Mouse (Mus musculus) hindbrain, embryonic 16.5 days (tissue): ENCODE measurements around the gene D11Wsu47e. TPM values are rescaled to one million over a fixed set of nuclear protein-coding genes. Genes with fewer than 3 reads are reported as not detected.

ENCODE experiments used
- ATAC-seq: fragments of 200-750 bp; cut with Nextera tagmentation; 2 replicates; pipeline ENCODE4 v1.8.0; 2017; ENCODE audit warnings: moderate TSS enrichment, moderate library complexity
- H3K27ac ChIP-seq: fragments of 300-500 bp; sonication (generic); 2 replicates; pipeline ENCODE4 v1.5.1; 2014; ENCODE audit warnings: low read depth, mild to moderate bottlenecking, control low read depth, low read length, moderate library complexity
- H3K27me3 ChIP-seq: fragments of 300-500 bp; sonication (generic); replicated peaks from 2 replicates; pipeline ENCODE4 v1.6.1; 2014; ENCODE audit warnings: low read length; ENCODE audit not compliant: control insufficient read depth, insufficient read depth
- H3K36me3 ChIP-seq: fragments of 300-500 bp; sonication (generic); 2 replicates; pipeline ENCODE4 v1.6.1; 2014; ENCODE audit warnings: mild to moderate bottlenecking, low read length, moderate library complexity, mixed read lengths; ENCODE audit not compliant: control insufficient read depth, insufficient read depth
- H3K4me1 ChIP-seq: fragments of 300-500 bp; sonication (generic); 2 replicates; pipeline ENCODE4 v1.6.1; 2014; ENCODE audit warnings: low read depth, low read length; ENCODE audit not compliant: control insufficient read depth, insufficient read depth
- H3K4me2 ChIP-seq: fragments of 300-500 bp; sonication (generic); 2 replicates; pipeline ENCODE4 v1.6.1; 2014; ENCODE audit warnings: mild to moderate bottlenecking, low read length, control low read depth, moderate library complexity
- H3K4me3 ChIP-seq: fragments of 300-500 bp; sonication (generic); 2 replicates; pipeline ENCODE4 v1.5.1; 2014; ENCODE audit warnings: mild to moderate bottlenecking, low read length, control low read depth, moderate library complexity
- H3K9ac ChIP-seq: fragments of 300-500 bp; sonication (generic); 2 replicates; pipeline ENCODE4 v1.6.1; 2014; ENCODE audit warnings: low read depth, mild to moderate bottlenecking, control low read depth, low read length, moderate library complexity
- H3K9me3 ChIP-seq: fragments of 300-500 bp; sonication (generic); 2 replicates; pipeline ENCODE4 v1.6.1; 2014; ENCODE audit warnings: mild to moderate bottlenecking, low read length, moderate library complexity; ENCODE audit not compliant: control insufficient read depth
- WGBS: fragments of 180-500 bp; shearing (Covaris S2); extraction: QIAGEN DNeasy Blood & Tissue Kit; methylation state at CpG from one replicate; pipeline ENCODE4 v1.1.7; 2014; 5-methylcytosine and 5-hydroxymethylcytosine counted together
- polyA plus RNA-seq: library from polyadenylated mRNA; unstranded; fragments of >200 nt; fragmentation: Nextera tagmentation; extraction: Ambion mirVana; gene quantifications from 2 replicates; pipeline ENCODE4 v1.2.1, GENCODE M21; 2015

D11Wsu47e gene
- polyA plus RNA-seq, 1 experiment from 2014 or later: 22.9 TPM

DNA sequence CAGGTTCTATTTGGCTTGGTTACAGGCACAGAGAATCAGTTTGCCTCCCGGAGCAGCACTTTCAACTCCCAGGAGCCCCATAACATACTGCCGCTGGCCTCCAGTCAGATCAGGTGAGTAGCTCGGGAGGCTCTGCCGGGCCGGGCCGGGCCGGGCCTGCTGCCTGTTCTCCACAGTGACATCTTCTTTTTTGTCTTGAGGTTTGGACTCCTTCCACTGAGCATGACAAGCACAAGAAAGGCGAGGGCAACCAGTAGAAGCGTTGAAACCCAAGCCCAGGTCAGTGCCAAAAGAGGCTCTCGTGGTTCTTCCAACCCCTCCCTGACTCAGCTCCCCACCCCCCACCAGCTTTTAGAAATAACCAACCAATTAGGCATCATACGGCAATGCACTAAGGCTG lies 23.3 kb upstream of the D11Wsu47e start:
- Histone ChIP-seq H3K27ac (no peak overlapping the region), H3K36me3 (peaks cover 51% of the 10 kb centered on the region), H3K27me3 (no peaks in the 10 kb centered on the region), H3K9me3 (no peaks in the 10 kb centered on the region), H3K4me2 (no peak overlapping the region), H3K4me3 (no peak overlapping the region), H3K4me1 (peaks cover 8% of the 10 kb centered on the region; the same call in 1 of the 2 replicates), H3K9ac (no peak overlapping the region)
- 84% methylated on average over 11 of the region's 11 CpGs for WGBS
- ATAC-seq: no peak

DNA sequence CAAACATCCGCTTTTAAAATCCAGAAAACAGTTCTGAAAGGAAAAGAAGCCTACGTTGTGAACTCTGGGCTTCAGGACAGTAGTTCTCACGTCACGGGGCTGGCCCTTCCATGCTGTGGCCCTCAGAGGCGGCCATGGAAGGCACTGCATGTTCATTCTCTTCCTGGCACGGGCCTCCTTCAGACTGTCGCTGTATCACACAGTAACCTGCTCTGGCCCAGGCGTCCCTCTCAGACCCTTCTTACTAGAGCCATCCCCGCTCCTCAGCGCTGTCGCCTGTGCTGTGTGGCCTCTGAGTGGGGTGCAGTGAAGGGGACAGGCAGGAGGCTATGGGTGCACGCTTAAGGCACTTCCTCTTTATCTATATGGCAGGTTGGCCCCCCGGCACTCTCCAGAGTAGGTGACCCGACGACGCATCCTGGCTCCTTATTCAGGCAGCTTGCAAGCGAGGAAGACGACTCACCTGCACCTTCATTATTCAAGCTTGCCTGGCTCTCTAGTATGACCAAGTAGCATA lies 22.3 kb upstream of the D11Wsu47e start:
- Histone ChIP-seq H3K36me3 (peaks cover 42% of the 10 kb centered on the region), H3K9me3 (no peaks in the 10 kb centered on the region), H3K4me1 (peaks cover 4% of the 10 kb centered on the region), H3K4me3 (no peak overlapping the region), H3K27ac (no peak overlapping the region), H3K27me3 (no peaks in the 10 kb centered on the region), H3K9ac (no peak overlapping the region), H3K4me2 (no peak overlapping the region)
- no peak for ATAC-seq
- WGBS: 89% methylated on average over 18 of the region's 18 CpGs

DNA sequence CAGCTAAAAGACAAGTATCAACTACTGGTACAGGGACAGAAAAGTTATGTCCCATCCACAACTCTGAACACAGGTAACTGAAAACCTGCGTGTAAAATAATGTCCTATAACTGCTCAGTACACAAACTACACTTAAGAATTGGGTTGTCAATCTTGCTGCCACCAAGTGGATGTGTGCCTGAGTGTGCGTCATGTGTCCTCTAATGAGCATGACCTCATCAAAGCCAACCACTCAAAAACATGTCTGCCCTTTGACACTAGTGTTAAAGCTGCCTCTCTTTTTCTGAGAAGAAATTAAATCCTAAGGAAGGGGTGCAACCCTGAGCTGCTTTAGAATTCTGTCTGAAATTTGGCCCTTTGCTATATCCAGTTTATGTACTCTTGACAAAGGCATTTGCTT lies 19.9 kb upstream of the D11Wsu47e start:
- Histone ChIP-seq H3K36me3 (peaks cover 27% of the 10 kb centered on the region), H3K4me1 (peaks cover 3% of the 10 kb centered on the region; the same call in 1 of the 2 replicates), H3K9ac (no peak overlapping the region), H3K4me3 (no peak overlapping the region), H3K27ac (no peak overlapping the region), H3K9me3 (no peaks in the 10 kb centered on the region), H3K27me3 (no peaks in the 10 kb centered on the region), H3K4me2 (no peak overlapping the region)
- WGBS: 75% methylated on average over 2 of the region's 2 CpGs
- no peak for ATAC-seq

DNA sequence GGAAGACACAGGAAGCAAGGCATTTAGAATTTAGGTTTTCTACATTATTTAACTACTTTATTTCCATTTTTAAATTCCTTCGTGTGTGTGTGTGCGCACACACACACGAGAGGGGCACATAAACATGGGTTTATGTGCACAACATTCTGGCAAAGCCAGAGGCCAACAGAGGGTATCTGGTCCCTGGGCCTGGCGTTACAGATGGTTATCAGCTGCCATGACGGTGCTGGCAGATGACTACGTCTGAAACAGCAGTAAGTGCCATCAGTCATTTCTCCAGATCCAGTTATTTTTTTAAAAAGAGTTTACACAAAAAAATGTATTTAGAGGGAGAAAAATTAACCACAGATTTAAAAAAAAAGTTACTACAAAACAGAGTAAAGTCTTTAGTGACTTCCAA lies 18.0 kb upstream of the D11Wsu47e start:
- Histone ChIP-seq H3K4me1 (peaks cover 3% of the 10 kb centered on the region; the same call in 1 of the 2 replicates), H3K4me3 (no peak overlapping the region), H3K36me3 (peaks cover 12% of the 10 kb centered on the region), H3K9me3 (no peaks in the 10 kb centered on the region), H3K27me3 (no peaks in the 10 kb centered on the region), H3K27ac (no peak overlapping the region), H3K9ac (no peak overlapping the region), H3K4me2 (no peak overlapping the region)
- no peak for ATAC-seq
- WGBS: 75% methylated on average over 6 of the region's 6 CpGs

DNA sequence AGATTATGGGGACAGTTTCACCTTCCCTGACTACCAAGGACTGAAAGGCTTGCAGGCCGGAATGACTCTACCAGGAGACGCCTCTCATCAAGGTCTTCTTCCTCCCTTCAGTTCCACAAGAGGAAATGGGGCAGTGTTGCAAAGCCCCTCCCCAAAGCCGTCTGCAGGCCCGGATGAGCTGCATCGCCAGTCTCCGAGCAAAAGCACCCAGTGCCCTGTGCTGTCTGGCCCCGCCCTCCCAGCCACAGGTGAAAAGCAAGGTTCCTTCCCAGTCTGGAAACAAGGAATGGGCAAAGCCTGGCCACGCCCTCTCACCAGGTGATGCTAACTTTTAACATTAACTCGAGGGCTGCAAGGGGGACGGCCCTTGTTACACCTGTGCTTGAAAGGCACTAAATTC lies 17.6 kb upstream of the D11Wsu47e start:
- Histone ChIP-seq H3K9ac (no peak overlapping the region), H3K9me3 (no peaks in the 10 kb centered on the region), H3K4me2 (no peak overlapping the region), H3K4me1 (peaks cover 3% of the 10 kb centered on the region; the same call in 1 of the 2 replicates), H3K36me3 (peaks cover 9% of the 10 kb centered on the region), H3K27ac (no peak overlapping the region), H3K4me3 (no peak overlapping the region), H3K27me3 (no peaks in the 10 kb centered on the region)
- ATAC-seq: no peak
- WGBS: 65% methylated on average over 10 of the region's 10 CpGs

DNA sequence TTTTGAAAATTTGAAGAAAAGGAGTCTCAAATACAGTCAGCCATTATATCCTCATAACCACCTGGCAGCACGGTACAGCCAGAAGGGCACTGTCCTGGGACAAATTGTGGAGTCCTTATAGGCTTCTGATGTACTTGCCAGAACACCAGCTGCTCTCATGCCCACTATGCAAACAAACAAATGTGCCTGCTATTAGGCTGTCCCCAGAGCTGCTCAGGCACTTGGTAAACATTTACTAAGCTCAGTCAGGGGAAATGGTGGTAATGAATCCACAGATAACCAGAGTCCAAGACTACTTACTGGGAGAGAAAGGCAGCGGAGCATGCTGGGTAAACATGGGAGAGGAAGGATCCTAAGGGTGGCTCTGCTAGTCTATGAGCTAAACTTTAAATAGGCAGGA lies 17.1 kb upstream of the D11Wsu47e start:
- no peaks in the 10 kb centered on the region for H3K27me3 ChIP-seq
- H3K4me2 ChIP-seq: no peak overlapping the region
- H3K4me1 ChIP-seq: peaks cover 3% of the 10 kb centered on the region; the same call in 1 of the 2 replicates
- no peak overlapping the region for H3K4me3 ChIP-seq
- no peak for ATAC-seq
- H3K9me3 ChIP-seq: no peaks in the 10 kb centered on the region
- H3K36me3 ChIP-seq: peaks cover 5% of the 10 kb centered on the region
- H3K27ac ChIP-seq: no peak overlapping the region
- WGBS: 63% methylated on average over 2 of the region's 2 CpGs
- no peak overlapping the region for H3K9ac ChIP-seq

DNA sequence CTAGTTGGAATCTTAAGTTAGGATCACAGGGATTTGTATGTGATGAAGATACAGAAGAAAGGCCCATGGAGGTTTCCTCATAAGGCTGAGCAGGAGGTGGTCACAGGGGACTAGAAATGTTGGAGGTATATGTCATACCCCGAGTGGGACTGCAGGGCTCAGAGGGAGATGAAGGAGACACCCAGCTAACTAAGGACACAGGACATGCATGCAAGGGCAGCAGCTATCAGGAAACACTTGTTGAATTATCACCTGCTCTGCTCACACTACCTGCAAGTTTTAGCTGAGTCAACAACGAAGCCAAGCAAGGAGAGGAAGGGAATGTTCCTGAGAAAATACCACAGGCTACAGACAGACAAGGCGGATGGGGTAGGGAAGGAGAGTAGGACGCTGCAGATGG lies 16.5 kb upstream of the D11Wsu47e start:
- H3K4me2 ChIP-seq: no peak overlapping the region
- H3K9ac ChIP-seq: no peak overlapping the region
- H3K4me1 ChIP-seq: peaks cover 3% of the 10 kb centered on the region; the same call in 1 of the 2 replicates
- ATAC-seq: no peak
- no peaks in the 10 kb centered on the region for H3K9me3 ChIP-seq
- WGBS: 87% methylated on average over 4 of the region's 4 CpGs
- H3K4me3 ChIP-seq: no peak overlapping the region
- peaks cover 8% of the 10 kb centered on the region for H3K36me3 ChIP-seq
- H3K27ac ChIP-seq: no peak overlapping the region
- no peaks in the 10 kb centered on the region for H3K27me3 ChIP-seq

DNA sequence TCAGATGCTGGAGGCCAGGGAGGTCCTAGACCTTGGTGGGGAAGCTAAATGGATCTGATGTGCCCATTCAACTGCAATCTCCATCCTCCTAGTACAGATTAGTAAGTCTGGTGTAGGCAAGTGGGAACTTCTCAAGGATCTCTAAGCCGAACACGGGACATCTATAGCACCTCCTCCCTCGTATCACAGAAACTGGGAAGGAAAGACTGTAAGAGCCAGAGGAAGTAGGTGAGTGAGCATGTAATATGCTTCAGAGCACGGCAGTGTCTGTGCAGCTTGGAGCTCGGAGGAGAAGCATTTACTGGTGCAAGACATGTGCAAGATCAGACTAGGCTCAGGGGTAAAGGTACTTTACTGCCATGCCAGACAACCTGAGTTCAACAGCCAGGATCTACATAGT lies 15.4 kb upstream of the D11Wsu47e start:
- no peaks in the 10 kb centered on the region for H3K27me3 ChIP-seq
- ATAC-seq: no peak
- H3K9ac ChIP-seq: no peak overlapping the region
- WGBS: 92% methylated on average over 5 of the region's 5 CpGs
- H3K27ac ChIP-seq: no peak overlapping the region
- no peaks in the 10 kb centered on the region for H3K9me3 ChIP-seq
- peaks cover 8% of the 10 kb centered on the region for H3K36me3 ChIP-seq
- H3K4me1 ChIP-seq: peaks cover 3% of the 10 kb centered on the region; the same call in 1 of the 2 replicates
- no peak overlapping the region for H3K4me2 ChIP-seq
- H3K4me3 ChIP-seq: no peak overlapping the region

DNA sequence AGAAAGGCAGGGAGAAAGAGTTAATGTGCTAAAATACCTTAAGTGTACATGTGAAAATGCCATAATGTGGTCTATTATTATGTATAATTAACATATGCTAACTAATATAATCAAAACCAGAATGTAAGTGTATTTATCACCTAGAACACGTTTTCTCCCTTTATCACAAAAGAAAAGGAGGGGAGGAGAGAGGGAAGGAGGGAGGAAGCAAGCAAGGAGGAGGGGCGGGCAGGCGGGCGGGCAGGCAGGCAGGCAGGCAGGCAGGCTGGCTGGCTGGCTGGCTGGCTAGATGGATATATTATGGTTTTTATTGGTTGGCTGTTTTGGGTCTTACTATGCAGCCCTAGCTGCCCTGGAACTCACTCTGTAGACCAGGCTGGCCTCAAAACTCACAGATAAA lies 14.5 kb upstream of the D11Wsu47e start:
- H3K4me2 ChIP-seq: no peak overlapping the region
- H3K27ac ChIP-seq: no peak overlapping the region
- H3K36me3 ChIP-seq: peaks cover 7% of the 10 kb centered on the region
- H3K9me3 ChIP-seq: no peaks in the 10 kb centered on the region
- peaks cover 3% of the 10 kb centered on the region; the same call in 1 of the 2 replicates for H3K4me1 ChIP-seq
- H3K27me3 ChIP-seq: no peaks in the 10 kb centered on the region
- H3K4me3 ChIP-seq: no peak overlapping the region
- no peak for ATAC-seq
- 86% methylated on average over 4 of the region's 4 CpGs for WGBS
- no peak overlapping the region for H3K9ac ChIP-seq

DNA sequence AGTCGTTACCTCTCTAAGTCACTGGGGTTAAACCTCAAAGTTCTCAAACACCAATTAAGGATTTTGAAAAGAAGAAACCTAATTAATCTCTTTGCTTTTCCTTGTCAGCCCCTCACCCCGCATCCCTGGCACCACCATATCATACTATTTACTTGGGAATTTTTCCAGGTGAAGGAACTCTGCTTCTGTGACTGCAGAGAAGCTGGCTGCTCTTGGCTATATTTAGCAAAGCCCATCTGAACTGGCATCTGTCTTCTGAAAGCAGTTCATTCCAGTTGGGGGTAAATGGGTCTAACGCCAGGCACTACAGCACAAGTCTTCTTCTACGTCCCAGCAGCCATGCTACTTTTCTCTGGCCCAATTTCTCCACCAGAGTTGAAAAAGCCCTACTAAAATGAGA lies 10.6 kb upstream of the D11Wsu47e start:
- no peak overlapping the region for H3K4me2 ChIP-seq
- ATAC-seq: no peak
- H3K9ac ChIP-seq: no peak overlapping the region
- H3K27me3 ChIP-seq: no peaks in the 10 kb centered on the region
- no peaks in the 10 kb centered on the region for H3K4me1 ChIP-seq
- peaks cover 14% of the 10 kb centered on the region for H3K36me3 ChIP-seq
- no peaks in the 10 kb centered on the region for H3K9me3 ChIP-seq
- WGBS: 90% methylated on average over 4 of the region's 4 CpGs
- H3K27ac ChIP-seq: no peak overlapping the region
- no peak overlapping the region for H3K4me3 ChIP-seq
